Mouse (Mus musculus): ENCODE measurements around the gene Kif26b.

- no peak for TF ChIP-seq CTCF (IDR thresholded peaks at IDR 0.05; ENCODE audit: insufficient read depth, low read depth, low read length)
- TF ChIP-seq POLR2A (IDR thresholded peaks at IDR 0.05; ENCODE audit: insufficient read depth, low read depth, low read length): no peak
Measured at GRCm38 (mm10) chr1:178485868-178486220, 43.1 kb upstream of the Kif26b start.
